Mouse (Mus musculus): ENCODE measurements around the gene Olfr59.

The Olfr59 gene

DNA sequence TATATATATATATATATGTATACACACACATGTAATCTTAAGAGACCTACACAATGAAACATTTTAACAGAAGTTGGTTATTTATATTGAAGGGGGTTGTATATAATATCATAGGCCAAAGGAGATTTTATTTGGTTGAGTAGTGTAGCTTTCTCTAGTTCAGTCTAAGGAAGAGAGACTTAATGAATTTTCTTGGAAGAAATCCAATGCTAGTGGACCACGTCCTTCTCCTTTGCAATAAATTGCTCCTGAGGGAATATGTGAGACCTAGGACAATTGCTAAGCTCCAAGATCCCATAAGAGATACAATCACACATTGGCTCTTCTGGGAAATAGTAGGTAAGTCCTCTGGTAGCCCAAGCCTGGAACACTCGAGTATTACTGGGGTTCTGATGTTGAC, at the start of gene Olfr59:
TSS of gene Olfr59 (plus strand) at position 301 of the 400 bp plus-strand sequence.
- DNase-seq = no peak

DNA sequence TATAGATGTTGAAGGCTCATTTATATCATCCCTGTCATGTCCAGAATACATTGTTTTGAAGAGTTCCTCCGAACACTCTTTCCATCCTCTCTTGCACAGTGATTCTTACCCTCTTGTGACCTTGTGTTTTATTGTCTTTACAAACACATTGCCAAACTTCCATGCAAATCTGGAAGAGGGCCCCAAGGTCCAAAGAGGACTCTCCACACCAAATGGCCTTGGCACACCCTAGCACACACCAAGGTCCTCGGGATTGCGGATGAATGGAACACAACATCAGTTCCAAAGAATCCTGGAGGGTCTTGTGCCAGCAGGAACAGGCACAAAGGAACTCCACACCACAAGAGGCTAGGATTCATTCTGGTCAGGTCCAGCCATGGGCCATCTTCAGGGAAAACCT, 42.3 kb upstream of the Olfr59 start:
- no peak for DNase-seq

DNA sequence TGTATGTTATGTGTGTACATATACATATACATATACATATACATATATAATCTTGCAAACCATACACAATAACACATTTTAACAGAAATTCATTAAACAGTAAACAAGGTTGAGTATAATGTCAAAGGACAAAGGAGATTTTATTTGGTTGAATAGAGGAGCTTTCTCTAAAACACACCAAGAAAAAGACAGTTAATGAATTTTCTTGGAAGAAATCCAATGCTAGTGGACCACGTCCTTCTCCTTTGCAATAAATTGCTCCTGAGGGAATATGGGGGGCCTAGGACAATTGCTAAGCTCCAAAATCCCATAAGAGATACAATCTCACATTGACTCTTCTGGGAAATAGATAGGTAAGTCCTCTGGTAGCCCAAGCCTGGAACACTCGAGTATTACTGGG, 24.0 kb upstream of the Olfr59 start, which contains the start of gene Olfr406:
TSS of gene Olfr406 (plus strand) at position 301 of the 400 bp plus-strand sequence.
- DNase-seq = no peak

DNA sequence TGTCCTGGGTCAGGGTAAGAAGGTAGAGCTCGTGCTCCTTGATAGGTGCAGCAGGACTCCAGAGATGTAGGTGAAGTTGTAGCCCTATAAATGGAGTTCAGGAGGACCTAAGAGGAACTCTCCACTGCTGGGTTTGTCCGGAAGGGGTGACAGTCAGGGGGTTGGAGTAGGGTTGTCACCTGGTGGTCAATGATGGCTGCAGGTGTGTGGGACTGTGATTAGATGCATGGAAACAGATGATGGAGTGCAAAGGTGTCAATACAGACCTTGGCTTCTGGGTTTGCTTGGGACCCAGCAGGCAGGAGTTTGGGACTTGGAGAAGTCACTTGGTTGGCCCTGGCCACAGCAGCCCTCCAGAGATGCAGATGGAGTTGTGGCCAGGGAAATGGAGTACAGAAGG, 3.7 kb downstream of the Olfr59 start:
- no peak for DNase-seq

DNA sequence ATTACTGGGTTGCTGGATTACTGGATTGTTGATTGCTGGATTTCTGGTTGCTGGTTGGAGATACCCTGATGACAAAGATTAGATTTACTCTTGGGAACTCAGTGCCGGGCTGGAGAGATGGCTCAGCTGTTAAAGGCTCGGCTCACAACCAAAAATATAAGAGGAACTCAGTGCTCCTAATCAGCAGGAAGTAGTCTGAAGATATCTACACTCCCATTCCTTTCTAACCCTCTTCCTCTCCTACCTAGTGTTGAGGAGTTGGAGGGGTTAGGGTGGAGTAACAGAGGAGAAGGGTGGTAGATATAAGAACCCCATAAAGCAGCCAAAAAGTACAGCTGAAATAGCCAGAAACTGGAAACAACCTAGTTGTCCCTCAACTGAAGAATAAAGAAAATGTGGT, 42.5 kb downstream of the Olfr59 start:
- no peak for DNase-seq

DNA sequence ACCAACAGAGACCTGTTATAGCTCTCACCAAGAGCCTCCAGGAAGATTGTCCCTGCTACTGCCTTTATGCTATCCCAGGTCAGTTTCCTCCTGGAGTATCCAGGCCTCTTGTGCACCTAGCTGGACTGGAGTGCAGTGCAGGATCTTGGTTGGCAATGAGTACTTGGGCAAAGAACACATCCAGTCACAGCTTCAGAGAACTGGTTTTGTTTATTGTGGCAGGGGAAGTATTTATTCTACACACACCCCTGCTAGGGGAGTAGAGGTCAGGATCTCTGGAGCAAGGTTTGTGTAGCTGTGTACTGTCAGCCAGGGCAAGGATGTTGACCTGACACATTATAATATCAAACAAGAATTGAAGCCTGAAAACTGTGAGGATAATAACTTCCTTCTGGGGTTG, 45.2 kb downstream of the Olfr59 start:
- DNase-seq = no peak

DNA sequence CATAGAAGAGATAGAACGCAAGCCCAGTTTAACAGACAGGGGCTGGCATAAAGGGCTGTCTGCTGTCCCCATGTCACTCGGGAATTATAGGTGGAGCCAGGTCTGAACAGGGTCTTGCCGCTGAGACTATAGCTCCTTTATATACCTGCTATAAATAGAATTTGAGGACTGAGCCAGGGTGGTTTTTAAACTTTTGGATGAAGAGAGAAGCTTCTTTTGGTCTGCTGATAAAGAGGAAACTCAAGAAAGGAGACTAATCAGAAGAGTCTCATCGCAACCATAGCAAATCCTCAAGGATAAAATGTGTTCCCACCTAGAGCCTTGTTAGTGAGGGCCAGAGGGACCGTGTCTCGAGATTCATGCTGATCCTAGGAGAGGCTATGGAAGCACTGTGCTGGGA, 54.4 kb downstream of the Olfr59 start, which contains the start of gene Olfr410:
TSS of gene Olfr410 (minus strand) at position 101 of the 400 bp plus-strand sequence.
- no peak for DNase-seq

All from kidney, postnatal 25 days (tissue).